Mouse (Mus musculus) lung, postnatal 10 days (tissue): ENCODE measurements around the gene Hspd1.

Source experiments
- DNase-seq: peaks from one replicate; pipeline ENCODE4 v3.0.0; 2021

Hspd1 gene

DNA sequence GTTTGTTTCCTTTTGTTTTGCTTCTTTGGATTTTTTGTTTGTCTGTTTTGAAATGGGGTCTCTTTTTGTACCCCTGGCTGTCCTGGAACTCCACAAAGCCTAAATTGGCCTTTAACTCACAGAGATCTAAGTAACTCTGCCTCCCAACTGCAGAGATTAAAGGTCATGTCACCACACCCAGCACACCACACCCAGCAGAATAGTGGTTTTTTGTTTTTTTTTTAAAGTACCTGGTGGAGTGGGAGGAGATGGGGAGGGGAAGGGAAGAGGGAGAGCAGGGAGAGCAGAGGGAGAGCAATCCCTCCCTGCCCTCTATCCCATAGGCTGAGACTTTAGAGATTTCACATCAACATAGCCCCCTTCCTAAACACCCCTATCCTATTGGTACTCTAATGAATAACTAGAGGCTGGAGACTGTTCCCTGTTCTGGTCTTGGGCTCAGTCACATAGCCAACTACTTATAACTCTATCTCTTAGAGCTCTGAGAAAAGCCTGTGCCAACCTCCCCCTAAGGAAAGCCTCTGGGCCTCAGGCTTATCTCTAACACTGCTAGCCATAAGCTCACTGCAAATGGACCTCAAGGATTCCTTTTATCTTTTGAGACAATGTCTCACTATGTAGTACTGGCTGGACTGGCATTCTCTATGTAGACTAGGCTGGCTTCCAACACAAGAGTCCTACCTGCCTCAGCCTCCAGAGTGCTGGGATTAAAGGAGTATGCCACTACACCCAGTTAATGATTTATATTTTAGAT is 56.8 kb downstream of the Hspd1 start:
- no peak for DNase-seq

DNA sequence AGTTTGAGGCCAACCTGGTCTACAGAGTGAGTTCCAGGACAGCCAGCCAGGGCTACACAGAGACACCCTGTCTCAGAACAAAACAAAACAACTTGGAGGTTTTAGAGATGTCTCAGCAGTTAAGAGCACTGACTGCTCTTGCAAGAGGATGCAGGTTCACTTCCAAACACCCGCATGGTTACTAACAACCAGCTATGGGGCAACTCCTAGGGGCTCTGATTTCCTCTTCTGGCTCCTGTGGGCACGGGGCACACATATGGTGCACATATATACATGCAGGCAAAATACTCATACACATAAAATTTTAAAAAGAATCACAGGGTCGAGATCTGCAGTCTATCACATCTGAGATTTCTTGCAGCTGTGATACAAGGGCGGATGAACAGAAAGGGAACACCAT is 58.6 kb downstream of the Hspd1 start:
- no peak for DNase-seq

DNA sequence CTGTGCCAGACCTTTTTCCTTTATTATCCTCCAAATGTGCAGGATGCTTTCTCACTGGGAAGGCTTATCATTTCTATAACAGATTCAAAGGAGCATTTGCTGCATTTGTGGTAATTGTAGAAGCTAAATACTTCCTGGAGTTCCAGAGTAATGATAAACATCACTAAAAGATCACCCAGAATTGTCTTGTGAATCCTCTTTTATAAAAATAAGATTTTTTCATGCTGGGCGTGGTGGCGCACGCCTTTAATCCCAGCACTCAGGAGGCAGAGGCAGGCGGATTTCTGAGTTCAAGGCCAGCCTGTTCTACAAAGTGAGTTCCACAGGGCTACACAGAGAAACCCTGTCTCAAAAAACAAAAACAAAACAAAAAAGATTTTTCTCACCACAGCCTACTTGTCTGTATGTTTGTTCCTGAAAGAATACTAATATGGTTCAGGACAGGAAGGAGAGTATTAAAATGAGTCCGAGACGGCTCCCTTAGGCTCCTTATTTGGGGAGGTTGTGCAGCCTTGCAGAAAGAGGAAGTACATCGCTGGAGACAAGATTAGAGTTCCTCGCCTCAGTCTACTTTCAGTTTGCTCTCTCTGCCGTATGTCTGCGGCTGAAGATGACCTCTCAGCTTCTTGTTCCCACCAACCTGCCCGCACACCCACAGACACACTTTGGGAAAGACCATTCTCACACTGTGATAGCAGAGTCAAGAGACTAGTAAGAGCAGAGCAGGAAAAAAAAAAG is 59.4 kb downstream of the Hspd1 start:
- no peak for DNase-seq

DNA sequence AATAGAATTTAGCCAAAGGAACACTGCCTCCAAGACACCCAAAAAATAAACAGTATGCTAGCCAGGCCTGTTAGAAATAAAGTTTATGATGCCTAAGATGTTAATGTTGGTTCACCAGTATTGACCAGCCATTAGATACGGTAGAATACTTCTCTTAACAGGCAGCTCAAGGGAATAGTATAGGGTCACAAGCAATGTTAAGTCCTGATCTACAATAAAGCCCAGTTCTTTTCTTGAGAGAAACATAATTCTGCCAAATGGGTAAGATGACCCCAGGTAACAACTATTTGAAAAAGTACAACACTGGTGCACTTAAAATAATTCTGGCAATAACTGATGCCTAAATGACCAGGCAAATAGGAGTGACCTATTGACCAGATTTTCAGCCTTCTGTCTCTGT is 60.1 kb downstream of the Hspd1 start:
- no peak for DNase-seq
